Mouse (Mus musculus) hindbrain, embryonic 12.5 days (tissue): ENCODE measurements at regions not wholly inside any gene's neighbourhood (a gene's known extent, or its start where the extent isn't known, plus 50 kb on each side); places are given as distances from the start of the nearest gene placed in this dataset.

ENCODE experiments used
- ATAC-seq: fragments of 200-750 bp; cut with Nextera tagmentation; 2 replicates; pipeline ENCODE4 v1.8.0; 2017; ENCODE audit warnings: moderate TSS enrichment; ENCODE audit not compliant: low FRiP score
- H3K27ac ChIP-seq: fragments of 300-500 bp; sonication (generic); 2 replicates; pipeline ENCODE4 v1.5.1; 2016; ENCODE audit warnings: mild to moderate bottlenecking
- H3K27me3 ChIP-seq: fragments of 300-500 bp; sonication (generic); 2 replicates; pipeline ENCODE4 v1.6.1; 2016; ENCODE audit warnings: mild to moderate bottlenecking
- H3K36me3 ChIP-seq: fragments of 300-500 bp; sonication (generic); 2 replicates; pipeline ENCODE4 v1.6.1; 2016; ENCODE audit warnings: mild to moderate bottlenecking
- H3K4me1 ChIP-seq: fragments of 300-500 bp; sonication (generic); 2 replicates; pipeline ENCODE4 v1.6.1; 2016
- H3K4me2 ChIP-seq: fragments of 300-500 bp; sonication (generic); replicated peaks from 2 replicates; pipeline ENCODE4 v1.6.1; 2016; ENCODE audit warnings: mild to moderate bottlenecking
- H3K4me3 ChIP-seq: fragments of 300-500 bp; sonication (generic); 2 replicates; pipeline ENCODE4 v1.5.1; 2016; ENCODE audit warnings: mild to moderate bottlenecking
- H3K9ac ChIP-seq: fragments of 300-500 bp; sonication (generic); 2 replicates; pipeline ENCODE4 v1.6.1; 2016; ENCODE audit warnings: mild to moderate bottlenecking, moderate library complexity
- H3K9me3 ChIP-seq: fragments of 300-500 bp; sonication (generic); replicated peaks from 2 replicates; pipeline ENCODE4 v1.6.1; 2016; ENCODE audit warnings: mild to moderate bottlenecking
- WGBS: fragments of 180-500 bp; shearing (Covaris S2); methylation state at CpG from one replicate; pipeline ENCODE4 v1.1.7; 2016; 5-methylcytosine and 5-hydroxymethylcytosine counted together

- Histone ChIP-seq H3K9me3 (no peaks in the 10 kb centered on the region), H3K27me3 (no peaks in the 10 kb centered on the region), H3K27ac (no peak overlapping the region), H3K36me3 (no peaks in the 10 kb centered on the region), H3K9ac (no peak overlapping the region), H3K4me1 (peaks cover 16% of the 10 kb centered on the region), H3K4me2 (no peak overlapping the region), H3K4me3 (no peak overlapping the region)
- ATAC-seq, result no peak
- WGBS, result 66% methylated on average over 13 of the region's 13 CpGs
These were observed 213.6 kb upstream of the Kcnab2 start for GRCm38 (mm10) chr4:152691302-152691701.

- Histone ChIP-seq H3K9me3 (no peaks in the 10 kb centered on the region), H3K4me2 (no peak overlapping the region), H3K36me3 (no peaks in the 10 kb centered on the region), H3K4me3 (no peak overlapping the region), H3K27ac (no peak overlapping the region), H3K4me1 (peaks cover 20% of the 10 kb centered on the region), H3K9ac (no peak overlapping the region), H3K27me3 (no peaks in the 10 kb centered on the region)
- no peak for ATAC-seq
- 85% methylated on average over 4 of the region's 4 CpGs for WGBS
These were observed 213.1 kb upstream of the Kcnab2 start for GRCm38 (mm10) chr4:152690766-152691165.

- ATAC-seq, result no peak
- Histone ChIP-seq H3K9me3 (no peaks in the 10 kb centered on the region), H3K9ac (no peak overlapping the region), H3K27ac (no peak overlapping the region), H3K36me3 (no peaks in the 10 kb centered on the region), H3K27me3 (no peaks in the 10 kb centered on the region), H3K4me2 (no peak overlapping the region), H3K4me1 (peaks cover 20% of the 10 kb centered on the region), H3K4me3 (no peak overlapping the region)
- whole genome bisulfite sequencing, result 85% methylated on average over 9 of the region's 9 CpGs
These were observed 212.2 kb upstream of the Kcnab2 start for GRCm38 (mm10) chr4:152689831-152690230.

DNA sequence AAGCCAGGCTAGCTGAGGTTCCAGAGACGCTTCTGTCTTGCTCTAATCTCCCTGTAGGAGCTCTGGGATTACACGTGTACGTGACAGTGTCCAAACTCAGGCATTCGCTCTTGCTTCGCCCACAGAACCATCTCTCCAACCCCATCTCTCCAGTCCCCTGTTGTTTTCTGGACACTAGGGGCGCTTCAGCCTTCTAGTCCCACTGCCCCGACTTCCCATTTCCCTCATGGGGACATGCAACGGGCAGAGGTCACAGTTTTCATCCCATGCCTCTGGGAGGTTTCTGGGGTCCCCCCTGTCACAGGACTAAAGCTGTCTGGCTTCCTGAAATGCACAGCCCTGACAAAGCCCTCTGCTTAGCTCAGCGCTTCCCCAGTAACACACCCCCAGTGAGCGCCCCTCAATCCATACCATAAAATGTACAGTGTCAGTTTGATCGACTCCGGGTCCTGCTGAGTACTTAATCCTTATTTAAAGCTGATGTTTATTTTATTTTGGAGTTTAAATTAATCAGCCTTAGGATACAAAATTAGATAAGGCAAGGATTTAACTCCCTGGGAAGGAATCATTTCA lies 208.9 kb upstream of the Kcnab2 start:
- no peak for ATAC-seq
- Histone ChIP-seq H3K27me3 (no peaks in the 10 kb centered on the region), H3K9ac (no peak overlapping the region), H3K4me2 (no peak overlapping the region), H3K9me3 (peaks cover 13% of the 10 kb centered on the region), H3K4me1 (peaks cover 12% of the 10 kb centered on the region), H3K4me3 (no peak overlapping the region), H3K27ac (no peak overlapping the region), H3K36me3 (no peaks in the 10 kb centered on the region)
- 58% methylated on average over 12 of the region's 12 CpGs for WGBS

- Histone ChIP-seq H3K4me2 (no peak overlapping the region), H3K36me3 (no peaks in the 10 kb centered on the region), H3K4me1 (peaks cover 20% of the 10 kb centered on the region), H3K27me3 (no peaks in the 10 kb centered on the region), H3K27ac (peak overlapping the region; percentile 71), H3K9me3 (peaks cover 15% of the 10 kb centered on the region; the same call in 1 of the 2 replicates), H3K9ac (no peak overlapping the region), H3K4me3 (no peak overlapping the region)
- 18% methylated on average over 11 of the region's 11 CpGs for WGBS
- peak; percentile 91 for ATAC-seq
These were observed 196.5 kb upstream of the Kcnab2 start for GRCm38 (mm10) chr4:152674140-152674539.

DNA sequence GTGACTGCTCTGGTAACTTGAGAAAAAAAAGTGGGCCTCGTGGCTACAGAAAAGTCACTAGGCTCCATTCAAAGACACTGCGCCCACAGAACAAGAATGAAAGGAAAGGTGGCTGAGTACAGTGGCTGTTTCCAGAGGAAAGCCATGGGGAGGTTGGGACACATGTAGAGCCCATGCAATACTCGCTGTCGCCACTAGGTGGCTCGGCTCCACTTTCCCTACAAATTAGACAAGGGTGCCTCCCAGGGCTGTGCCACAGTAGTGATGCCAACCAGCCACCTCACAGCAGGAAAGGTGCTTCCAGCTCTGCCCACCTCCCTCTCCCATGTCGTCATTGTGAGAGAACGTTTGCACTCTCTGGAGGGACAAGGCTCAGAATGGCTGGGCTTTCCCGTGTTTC lies 185.8 kb upstream of the Kcnab2 start:
- H3K4me2 ChIP-seq, result no peak overlapping the region
- WGBS, result 42% methylated on average over 8 of the region's 8 CpGs
- H3K4me3 ChIP-seq, result no peak overlapping the region
- no peaks in the 10 kb centered on the region for H3K36me3 ChIP-seq
- H3K9ac ChIP-seq, result no peak overlapping the region
- no peak overlapping the region for H3K27ac ChIP-seq
- ATAC-seq, result no peak
- no peaks in the 10 kb centered on the region for H3K4me1 ChIP-seq
- 0 out of 2 replicates have a peak, but pooled peaks cover 5% of the 10 kb centered on the region for H3K27me3 ChIP-seq
- peaks cover 10% of the 10 kb centered on the region for H3K9me3 ChIP-seq

DNA sequence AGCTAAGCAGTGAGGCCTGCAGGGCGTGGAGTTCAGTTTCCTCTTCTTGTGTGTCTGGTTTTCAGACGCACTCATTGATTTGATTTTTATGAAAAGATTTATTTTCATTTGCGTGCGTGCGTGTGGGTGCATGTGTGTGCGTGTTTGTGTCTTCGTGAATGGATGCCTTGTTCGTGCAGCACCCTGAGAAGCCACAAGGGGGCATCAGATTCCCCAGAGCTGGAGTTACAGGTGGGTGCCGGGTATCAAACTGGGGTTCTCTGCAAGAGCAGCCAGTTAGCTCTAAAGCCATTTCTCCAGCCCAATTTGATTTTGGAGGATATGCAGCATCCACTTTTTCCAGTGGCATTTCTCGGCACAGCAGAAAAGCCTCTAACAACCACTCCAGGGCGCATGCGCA lies 185.4 kb upstream of the Kcnab2 start:
- no peaks in the 10 kb centered on the region for H3K4me1 ChIP-seq
- no peak overlapping the region for H3K27ac ChIP-seq
- H3K27me3 ChIP-seq, result 0 out of 2 replicates have a peak, but pooled peaks cover 2% of the 10 kb centered on the region
- no peak overlapping the region for H3K9ac ChIP-seq
- ATAC-seq, result no peak
- 93% methylated on average over 12 of the region's 12 CpGs for WGBS
- no peaks in the 10 kb centered on the region for H3K36me3 ChIP-seq
- H3K4me2 ChIP-seq, result no peak overlapping the region
- no peak overlapping the region for H3K4me3 ChIP-seq
- peaks cover 10% of the 10 kb centered on the region for H3K9me3 ChIP-seq

DNA sequence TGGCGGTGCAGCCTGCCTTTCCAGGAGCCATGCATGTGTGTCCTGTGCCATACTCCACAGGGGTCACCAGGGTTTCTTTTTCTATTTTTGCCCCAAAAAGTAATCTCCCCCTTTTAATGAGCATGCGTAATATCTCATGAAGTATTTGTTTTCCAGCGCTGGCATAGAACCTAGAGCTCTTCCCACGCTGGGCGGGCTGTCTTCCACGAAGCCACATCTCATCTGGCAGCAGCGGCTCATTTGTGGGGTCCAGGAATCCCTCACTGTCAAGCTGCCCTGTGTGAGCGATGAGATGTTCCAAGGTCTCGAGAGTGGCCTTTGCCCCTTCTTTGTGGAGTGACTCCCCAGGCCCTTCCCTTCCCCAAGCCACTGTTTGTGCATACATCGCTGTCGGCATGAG lies 184.8 kb upstream of the Kcnab2 start:
- 83% methylated on average over 11 of the region's 11 CpGs for WGBS
- ATAC-seq, result no peak
- Histone ChIP-seq H3K9ac (no peak overlapping the region), H3K4me3 (no peak overlapping the region), H3K27me3 (no peaks in the 10 kb centered on the region), H3K9me3 (peaks cover 10% of the 10 kb centered on the region), H3K36me3 (no peaks in the 10 kb centered on the region), H3K4me2 (no peak overlapping the region), H3K27ac (no peak overlapping the region), H3K4me1 (no peaks in the 10 kb centered on the region)

GRCm38 (mm10) chr4:152650198-152650597 lies 172.5 kb upstream of the Kcnab2 start:
- Histone ChIP-seq H3K27me3 (no peaks in the 10 kb centered on the region), H3K4me3 (no peak overlapping the region), H3K27ac (no peak overlapping the region), H3K36me3 (no peaks in the 10 kb centered on the region), H3K9ac (no peak overlapping the region), H3K9me3 (no peaks in the 10 kb centered on the region), H3K4me1 (0 out of 2 replicates have a peak, but pooled peaks cover 6% of the 10 kb centered on the region), H3K4me2 (no peak overlapping the region)
- no peak for ATAC-seq
- WGBS, result 74% methylated on average over 8 of the region's 8 CpGs

GRCm38 (mm10) chr4:152647620-152648019 lies 169.9 kb upstream of the Kcnab2 start:
- Histone ChIP-seq H3K27me3 (no peaks in the 10 kb centered on the region), H3K27ac (no peak overlapping the region), H3K4me2 (no peak overlapping the region), H3K9ac (no peak overlapping the region), H3K9me3 (no peaks in the 10 kb centered on the region), H3K4me3 (no peak overlapping the region), H3K4me1 (0 out of 2 replicates have a peak, but pooled peaks cover 6% of the 10 kb centered on the region), H3K36me3 (no peaks in the 10 kb centered on the region)
- ATAC-seq, result no peak
- 53% methylated on average over 7 of the region's 7 CpGs for WGBS

- WGBS, result 72% methylated on average over 14 of the region's 14 CpGs
- no peak for ATAC-seq
These were observed 169.4 kb upstream of the Kcnab2 start for GRCm38 (mm10) chr4:152647084-152647483.

GRCm38 (mm10) chr4:152637088-152637487 lies 159.4 kb upstream of the Kcnab2 start:
- Histone ChIP-seq H3K27ac (no peak overlapping the region), H3K4me2 (no peak overlapping the region), H3K9me3 (no peaks in the 10 kb centered on the region), H3K4me1 (peaks cover 25% of the 10 kb centered on the region), H3K36me3 (no peaks in the 10 kb centered on the region), H3K9ac (no peak overlapping the region), H3K27me3 (peaks cover 8% of the 10 kb centered on the region; the same call in 1 of the 2 replicates), H3K4me3 (no peak overlapping the region)
- no peak for ATAC-seq
- WGBS, result 47% methylated on average over 6 of the region's 6 CpGs

More at GRCm38 (mm10) chr4:152647084-152647483, 169.4 kb upstream of the Kcnab2 start:
- peaks cover 9% of the 10 kb centered on the region for H3K4me1 ChIP-seq
- H3K27me3 ChIP-seq, result no peaks in the 10 kb centered on the region
- no peak overlapping the region for H3K9ac ChIP-seq
- no peaks in the 10 kb centered on the region for H3K9me3 ChIP-seq
- no peak overlapping the region for H3K4me2 ChIP-seq
- H3K27ac ChIP-seq, result no peak overlapping the region
- H3K36me3 ChIP-seq, result no peaks in the 10 kb centered on the region
- no peak overlapping the region for H3K4me3 ChIP-seq

- H3K4me2 ChIP-seq, result no peak overlapping the region
- ATAC-seq, result no peak
- H3K9me3 ChIP-seq, result no peaks in the 10 kb centered on the region
- H3K27ac ChIP-seq, result peak overlapping the region; percentile 12; the same call in 1 of the 2 replicates
- peaks cover 20% of the 10 kb centered on the region for H3K4me1 ChIP-seq
- no peaks in the 10 kb centered on the region for H3K36me3 ChIP-seq
- WGBS, result 53% methylated on average over 6 of the region's 6 CpGs
- H3K9ac ChIP-seq, result no peak overlapping the region
- H3K27me3 ChIP-seq, result peaks cover 8% of the 10 kb centered on the region; the same call in 1 of the 2 replicates
- H3K4me3 ChIP-seq, result no peak overlapping the region
These were observed 156.2 kb upstream of the Kcnab2 start for GRCm38 (mm10) chr4:152633896-152634295.
